Mouse (Mus musculus): Measurements from ENCODE around the gene Ero1lb. TPM values are rescaled to one million over a fixed set of nuclear protein-coding genes. Genes with fewer than 3 reads are reported as not detected.
"Not testable (repeated sequence)": the region's sequence is repeated elsewhere in the genome, so short reads cannot be mapped to it uniquely, and the experiment has no call there.

The Ero1lb gene
- total and polyA plus RNA-seq, 3 experiments: 20.4 to 34.8 (median 26.6) TPM

DNA sequence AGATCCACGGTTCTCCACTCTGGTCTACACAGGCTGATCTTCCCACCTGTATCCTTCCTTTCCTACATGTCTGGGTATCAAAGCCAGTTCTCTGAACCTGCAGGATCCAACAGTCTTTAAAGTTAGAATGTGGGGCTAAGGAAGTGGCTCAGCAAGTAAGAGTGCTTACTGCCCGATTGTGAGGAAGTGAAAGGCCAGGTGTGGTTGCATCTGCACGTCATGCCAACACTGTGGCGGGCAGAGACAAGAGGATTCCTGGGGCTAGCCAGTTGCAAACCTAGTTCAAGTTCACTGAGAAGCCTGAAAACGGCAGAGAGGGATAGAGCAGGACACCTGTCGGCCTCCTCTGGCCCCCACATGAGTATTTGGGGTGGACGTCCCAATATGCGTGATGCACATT, 62.1 kb downstream of the Ero1lb start:
- TF ChIP-seq BHLHE40 (IDR thresholded peaks at IDR 0.05; ENCODE audit: low read depth, low read length) (peak; percentile 41; the same call in 1 of the 2 replicates), EP300 (IDR thresholded peaks at IDR 0.05; ENCODE audit: low read length) (peak; percentile 61), TCF12 (IDR thresholded peaks at IDR 0.05; ENCODE audit: low read depth, low read length) (0 out of 2 replicates have a peak, but pooled peaks have one; percentile 13), IRF4 (IDR thresholded peaks at IDR 0.05; ENCODE audit: low read depth, low read length) (peak; percentile 83)
- H3K4me1 ChIP-seq (ENCODE audit: control insufficient read depth in 1 of 2, insufficient read depth in 2 of 2): peaks cover 18 to 27% of the 10 kb centered on the region in 2 experiments
- in situ Hi-C loops (cut with MboI; ENCODE audit: low pct_ligation_motif_present, low pct_unique_long_range_greater_than_20kb, low sequenced_read_pairs): not testable (repeated sequence)

GRCm38 (mm10) chr13:12628181-12628580, 62.5 kb downstream of the Ero1lb start:
- H3K9ac ChIP-seq (ENCODE audit: insufficient read depth, low read depth); H3K4me2 ChIP-seq (ENCODE audit: insufficient read depth, low read depth, poor library complexity, severe bottlenecking); H3K27ac ChIP-seq (ENCODE audit: insufficient read depth, low read depth); H3K4me3 ChIP-seq (replicated peaks in 1 of 3; ENCODE audit: low read depth in 2 of 3, low read length in 2 of 3, poor library complexity in 1 of 3); dilution Hi-C loops (cut with MboI; ENCODE audit: extremely low pct_ligation_motif_present, extremely low pct_unique_long_range_greater_than_20kb, low sequenced_read_pairs); H3K9me3 ChIP-seq (replicated peaks; ENCODE audit: low read length); in situ Hi-C loops (cut with MboI; ENCODE audit: low pct_ligation_motif_present, low pct_unique_long_range_greater_than_20kb, low sequenced_read_pairs); H3K79me2 ChIP-seq (replicated peaks; ENCODE audit: control insufficient read depth, extremely low read depth, insufficient read depth, poor library complexity, severe bottlenecking); H3K27me3 ChIP-seq (replicated peaks); DNase-seq (ENCODE audit: extremely low read depth): not testable (repeated sequence)
- H3K4me1 ChIP-seq (ENCODE audit: control insufficient read depth in 1 of 2, insufficient read depth in 2 of 2): peaks cover 18 to 27% of the 10 kb centered on the region in 2 experiments
- peaks cover 11 to 15% of the 10 kb centered on the region in 2 experiments for H3K36me3 ChIP-seq (replicated peaks in 1 of 2; ENCODE audit: control insufficient read depth in 1 of 2, insufficient read depth in 1 of 2, low read length in 1 of 2)

More for the DNA sequence above, 62.1 kb downstream of the Ero1lb start:
- H3K4me2 ChIP-seq (ENCODE audit: insufficient read depth, low read depth, poor library complexity, severe bottlenecking); H3K79me2 ChIP-seq (replicated peaks; ENCODE audit: control insufficient read depth, extremely low read depth, insufficient read depth, poor library complexity, severe bottlenecking); H3K9me3 ChIP-seq (replicated peaks; ENCODE audit: low read length); H3K4me3 ChIP-seq (replicated peaks in 1 of 3; ENCODE audit: low read depth in 2 of 3, low read length in 2 of 3, poor library complexity in 1 of 3); H3K27ac ChIP-seq (ENCODE audit: insufficient read depth, low read depth); dilution Hi-C loops (cut with MboI; ENCODE audit: extremely low pct_ligation_motif_present, extremely low pct_unique_long_range_greater_than_20kb, low sequenced_read_pairs); H3K9ac ChIP-seq (ENCODE audit: insufficient read depth, low read depth); H3K27me3 ChIP-seq (replicated peaks): not testable (repeated sequence)
- peak; percentile 51 for DNase-seq (ENCODE audit: extremely low read depth)
- peaks cover 15 to 17% of the 10 kb centered on the region in 2 experiments for H3K36me3 ChIP-seq (replicated peaks in 1 of 2; ENCODE audit: control insufficient read depth in 1 of 2, insufficient read depth in 1 of 2, low read length in 1 of 2)

DNA sequence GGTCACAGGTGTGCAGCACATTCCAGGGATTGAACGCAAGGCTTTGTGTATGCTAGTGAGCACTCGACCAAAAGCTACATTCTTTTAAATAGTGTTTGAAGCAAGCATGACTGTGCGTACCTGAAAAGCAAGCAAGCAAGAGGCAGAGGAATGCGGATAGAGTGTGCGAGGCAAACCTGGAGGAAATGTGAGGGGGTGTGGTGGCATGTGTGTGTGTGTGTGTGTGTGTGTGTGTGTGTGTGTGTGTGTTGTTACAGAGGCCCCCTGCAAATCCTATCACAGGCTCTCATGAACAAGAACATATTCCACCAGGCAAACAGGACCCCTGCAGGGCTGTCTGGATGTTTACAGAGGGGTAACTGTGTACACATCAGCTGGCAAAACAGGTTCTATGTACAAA, 64.6 kb downstream of the Ero1lb start:
- peaks cover 6 to 12% of the 10 kb centered on the region in 2 experiments for H3K36me3 ChIP-seq (replicated peaks in 1 of 2; ENCODE audit: control insufficient read depth in 1 of 2, insufficient read depth in 1 of 2, low read length in 1 of 2)
- in situ Hi-C loops (cut with MboI; ENCODE audit: low pct_ligation_motif_present, low pct_unique_long_range_greater_than_20kb, low sequenced_read_pairs); H3K9me3 ChIP-seq (replicated peaks; ENCODE audit: low read length); dilution Hi-C loops (cut with MboI; ENCODE audit: extremely low pct_ligation_motif_present, extremely low pct_unique_long_range_greater_than_20kb, low sequenced_read_pairs); H3K79me2 ChIP-seq (replicated peaks; ENCODE audit: control insufficient read depth, extremely low read depth, insufficient read depth, poor library complexity, severe bottlenecking); H3K9ac ChIP-seq (ENCODE audit: insufficient read depth, low read depth); H3K27me3 ChIP-seq (replicated peaks); H3K27ac ChIP-seq (ENCODE audit: insufficient read depth, low read depth); H3K4me3 ChIP-seq (replicated peaks in 1 of 3; ENCODE audit: low read depth in 2 of 3, low read length in 2 of 3, poor library complexity in 1 of 3); DNase-seq (ENCODE audit: extremely low read depth); H3K4me2 ChIP-seq (ENCODE audit: insufficient read depth, low read depth, poor library complexity, severe bottlenecking): not testable (repeated sequence)
- H3K4me1 ChIP-seq (ENCODE audit: control insufficient read depth in 1 of 2, insufficient read depth in 2 of 2): peaks cover 18 to 27% of the 10 kb centered on the region in 2 experiments

DNA sequence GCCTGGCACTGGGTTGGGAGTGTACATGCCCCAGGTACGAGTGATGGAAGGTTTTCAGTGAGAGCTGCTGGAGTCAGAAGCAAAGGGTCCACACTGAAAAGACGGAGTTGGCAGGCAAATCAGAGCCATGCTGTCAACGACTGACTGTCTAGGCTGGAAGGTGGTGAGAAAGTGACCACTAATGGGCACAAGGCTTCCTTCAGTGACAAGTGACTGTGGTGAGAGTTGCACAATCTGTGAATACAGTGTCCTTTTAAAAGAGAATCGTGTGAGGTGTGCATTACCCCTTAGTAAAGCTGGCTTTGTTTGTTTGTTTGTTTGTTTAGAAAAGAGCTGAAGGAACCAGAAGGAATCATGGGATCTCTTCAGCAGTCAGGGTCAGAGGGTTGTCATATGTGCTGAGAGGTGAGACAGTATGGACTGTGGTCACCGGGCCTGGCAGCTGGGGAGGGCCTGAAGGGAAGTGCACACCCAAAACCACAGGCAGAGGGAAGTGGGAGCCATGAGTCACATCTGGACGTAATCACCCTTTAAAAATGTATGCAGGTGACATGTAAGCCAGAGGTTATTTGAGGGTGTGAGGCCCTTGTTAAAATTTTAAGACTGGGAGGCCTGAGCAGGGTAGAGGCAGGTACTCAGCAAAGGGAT, 69.4 kb downstream of the Ero1lb start:
- dilution Hi-C loops (cut with MboI; ENCODE audit: extremely low pct_ligation_motif_present, extremely low pct_unique_long_range_greater_than_20kb, low sequenced_read_pairs); H3K27ac ChIP-seq (ENCODE audit: insufficient read depth, low read depth): not testable (repeated sequence)

DNA sequence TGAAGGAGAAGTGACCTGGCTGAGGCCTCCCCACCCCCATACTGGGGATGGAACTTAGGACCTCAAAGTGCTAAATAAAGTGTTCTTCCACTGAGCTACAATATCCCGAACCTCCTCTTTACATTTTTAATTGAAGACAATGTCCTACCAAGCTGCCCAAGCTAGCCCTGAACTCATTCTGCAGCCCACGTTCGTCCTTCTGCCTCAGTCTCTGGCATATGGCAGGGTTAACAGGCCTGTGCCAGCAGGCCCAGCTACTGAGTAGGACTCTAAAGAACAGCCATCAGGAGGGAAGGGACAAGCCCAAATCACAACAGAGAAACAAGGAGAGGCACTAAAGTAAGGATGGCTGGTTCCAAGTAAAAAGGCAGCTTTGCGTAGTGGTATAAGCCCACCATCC, 77.1 kb downstream of the Ero1lb start:
- H3K4me3 ChIP-seq (replicated peaks in 1 of 3; ENCODE audit: low read depth in 2 of 3, low read length in 2 of 3, poor library complexity in 1 of 3); DNase-seq (ENCODE audit: extremely low read depth); H3K79me2 ChIP-seq (replicated peaks; ENCODE audit: control insufficient read depth, extremely low read depth, insufficient read depth, poor library complexity, severe bottlenecking); H3K36me3 ChIP-seq (replicated peaks in 1 of 2; ENCODE audit: control insufficient read depth in 1 of 2, insufficient read depth in 1 of 2, low read length in 1 of 2); in situ Hi-C loops (cut with MboI; ENCODE audit: low pct_ligation_motif_present, low pct_unique_long_range_greater_than_20kb, low sequenced_read_pairs); H3K27me3 ChIP-seq (replicated peaks); H3K4me2 ChIP-seq (ENCODE audit: insufficient read depth, low read depth, poor library complexity, severe bottlenecking); dilution Hi-C loops (cut with MboI; ENCODE audit: extremely low pct_ligation_motif_present, extremely low pct_unique_long_range_greater_than_20kb, low sequenced_read_pairs); H3K9ac ChIP-seq (ENCODE audit: insufficient read depth, low read depth); H3K27ac ChIP-seq (ENCODE audit: insufficient read depth, low read depth); H3K9me3 ChIP-seq (replicated peaks; ENCODE audit: low read length); H3K4me1 ChIP-seq (ENCODE audit: control insufficient read depth in 1 of 2, insufficient read depth in 2 of 2): not testable (repeated sequence)

More for the DNA sequence above, 69.4 kb downstream of the Ero1lb start:
- H3K9me3 ChIP-seq (replicated peaks; ENCODE audit: low read length); H3K79me2 ChIP-seq (replicated peaks; ENCODE audit: control insufficient read depth, extremely low read depth, insufficient read depth, poor library complexity, severe bottlenecking); H3K9ac ChIP-seq (ENCODE audit: insufficient read depth, low read depth); H3K4me2 ChIP-seq (ENCODE audit: insufficient read depth, low read depth, poor library complexity, severe bottlenecking); H3K4me1 ChIP-seq (ENCODE audit: control insufficient read depth in 1 of 2, insufficient read depth in 2 of 2); H3K36me3 ChIP-seq (replicated peaks in 1 of 2; ENCODE audit: control insufficient read depth in 1 of 2, insufficient read depth in 1 of 2, low read length in 1 of 2); DNase-seq (ENCODE audit: extremely low read depth); H3K27me3 ChIP-seq (replicated peaks); in situ Hi-C loops (cut with MboI; ENCODE audit: low pct_ligation_motif_present, low pct_unique_long_range_greater_than_20kb, low sequenced_read_pairs); H3K4me3 ChIP-seq (replicated peaks in 1 of 3; ENCODE audit: low read depth in 2 of 3, low read length in 2 of 3, poor library complexity in 1 of 3): not testable (repeated sequence)

- H3K27me3 ChIP-seq (replicated peaks); H3K36me3 ChIP-seq (replicated peaks in 1 of 2; ENCODE audit: control insufficient read depth in 1 of 2, insufficient read depth in 1 of 2, low read length in 1 of 2); H3K27ac ChIP-seq (ENCODE audit: insufficient read depth, low read depth); H3K9ac ChIP-seq (ENCODE audit: insufficient read depth, low read depth); dilution Hi-C loops (cut with MboI; ENCODE audit: extremely low pct_ligation_motif_present, extremely low pct_unique_long_range_greater_than_20kb, low sequenced_read_pairs); DNase-seq (ENCODE audit: extremely low read depth); H3K79me2 ChIP-seq (replicated peaks; ENCODE audit: control insufficient read depth, extremely low read depth, insufficient read depth, poor library complexity, severe bottlenecking); H3K9me3 ChIP-seq (replicated peaks; ENCODE audit: low read length); in situ Hi-C loops (cut with MboI; ENCODE audit: low pct_ligation_motif_present, low pct_unique_long_range_greater_than_20kb, low sequenced_read_pairs); H3K4me2 ChIP-seq (ENCODE audit: insufficient read depth, low read depth, poor library complexity, severe bottlenecking); H3K4me1 ChIP-seq (ENCODE audit: control insufficient read depth in 1 of 2, insufficient read depth in 2 of 2); H3K4me3 ChIP-seq (replicated peaks in 1 of 3; ENCODE audit: low read depth in 2 of 3, low read length in 2 of 3, poor library complexity in 1 of 3): not testable (repeated sequence)
Measured at GRCm38 (mm10) chr13:12646676-12647075, 81.0 kb downstream of the Ero1lb start.
